Mouse (Mus musculus) heart, adult 10 weeks (tissue): ENCODE data around the gene Gm5269. TPM values are rescaled to one million over a fixed set of nuclear protein-coding genes. Genes with fewer than 3 reads are reported as not detected.

Experiments used
- polyA plus RNA-seq: library from polyadenylated mRNA; stranded (reverse); fragments of 350-450 nt; fragmentation: Illumina TruSeq; extraction: RNeasy Lipid Tissue Mini Kit (QIAGEN cat#74804); gene quantifications from one replicate; pipeline ENCODE4 v1.2.3, GENCODE M21; 2014; ENCODE audit warnings: low read depth, low replicate concordance

Gene Gm5269
- polyA plus RNA-seq = not detected

DNA sequence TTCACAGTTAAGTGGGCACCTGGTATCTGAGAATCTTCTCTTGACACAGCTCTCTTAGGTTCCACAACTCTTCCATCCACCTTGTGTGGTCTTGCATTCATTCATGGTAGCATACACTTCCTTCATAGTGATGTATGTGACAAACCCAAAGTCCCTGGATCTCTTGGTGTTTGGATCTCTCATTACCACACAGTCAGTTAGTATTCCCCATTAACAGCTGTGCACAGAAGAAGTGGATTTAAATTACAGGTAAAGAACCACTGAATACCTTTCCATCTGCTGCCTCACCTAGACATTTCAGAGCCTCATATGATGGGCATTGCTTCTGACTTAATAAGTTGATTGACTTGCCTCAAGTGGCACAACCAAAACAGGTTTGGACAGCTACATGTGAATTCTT lies at the start of gene Gm5269:
Gm5269 (minus strand) TSS at position 101 of the 400 bp plus-strand sequence.

DNA sequence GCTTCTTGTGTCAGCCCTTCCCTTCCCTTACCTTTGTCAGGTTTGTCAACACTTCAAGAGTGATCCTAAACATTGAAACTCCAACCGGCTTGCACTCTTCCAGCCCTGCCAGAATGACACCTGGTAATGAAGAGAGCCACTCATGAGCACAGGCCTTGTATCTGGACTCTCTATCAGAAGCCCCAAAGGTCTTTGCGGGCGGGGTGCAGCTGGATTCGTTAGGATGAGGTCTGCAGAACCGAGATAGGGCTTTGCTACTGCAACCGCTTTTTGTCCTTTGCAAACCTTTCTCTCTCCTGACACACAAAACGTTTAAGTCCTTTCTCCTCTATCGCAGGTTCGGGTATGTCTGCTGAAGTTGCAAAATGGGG lies 36.3 kb upstream of the Gm5269 start, which contains the start of gene Slc40a1:
Slc40a1 (minus strand) TSS at position 131 of the 371 bp plus-strand sequence.

Other genes with a start within 250 kb of the Gm5269 start
- 28.1 TPM for gene Wdr75, start 95.1 kb downstream of the Gm5269 start, polyA plus RNA-seq
- 32.9 TPM for gene Slc40a1, start 36.2 kb upstream of the Gm5269 start, polyA plus RNA-seq
- gene Dnah7b, start 176.0 kb upstream of the Gm5269 start, polyA plus RNA-seq = 1.2 TPM